Mouse (Mus musculus): ENCODE measurements around the gene Fgfr2. TPM values are rescaled to one million over a fixed set of nuclear protein-coding genes. Genes with fewer than 3 reads are reported as not detected.
A peak's percentile ranks its signal among the peaks of the same experiment; 100 is the strongest.

Fgfr2 gene
- polyA plus RNA-seq, 1 experiment from 2014 or later, result 110 TPM

DNA sequence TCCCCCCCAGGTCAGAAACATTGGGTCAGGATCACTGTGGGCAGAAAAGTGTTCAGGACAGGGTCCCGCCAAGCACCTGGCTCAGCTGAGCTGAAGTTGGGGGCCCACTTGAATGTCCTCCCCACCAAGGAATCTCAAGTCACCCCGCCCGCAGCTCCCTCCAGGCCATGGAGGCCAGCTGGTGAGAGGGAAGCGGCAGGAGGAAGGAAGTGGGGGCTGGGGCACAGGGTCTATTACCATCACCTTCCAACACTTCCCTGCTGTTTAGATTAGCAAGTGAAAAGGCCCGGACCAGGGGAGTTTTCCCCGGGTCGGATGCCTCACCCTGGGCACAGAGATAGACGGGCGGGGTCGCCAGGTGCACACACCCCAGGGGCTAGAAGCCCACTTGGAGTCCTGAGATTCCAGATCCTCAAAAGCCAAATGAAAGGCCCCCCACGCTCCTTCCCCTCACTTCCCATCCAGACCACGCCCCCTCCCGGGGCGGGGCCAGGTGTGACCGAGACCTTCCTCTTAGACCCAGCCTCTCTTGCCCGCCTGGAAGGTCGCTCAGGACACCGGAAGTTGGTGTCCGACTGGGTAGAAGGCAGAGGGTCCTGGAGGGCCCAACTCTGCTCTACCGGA is 8.2 kb downstream of the Fgfr2 start:
- 16% methylated on average over 19 of the region's 20 CpGs for WGBS
- Histone ChIP-seq H3K4me2 (replicated peaks; ENCODE audit: low read depth, low read length) (peak overlapping the region; percentile 49), H3K36me3 (ENCODE audit: insufficient read depth, low read length) (no peaks in the 10 kb centered on the region), H3K9me3 (ENCODE audit: low read length) (no peaks in the 10 kb centered on the region), H3K9ac (replicated peaks; ENCODE audit: low read depth) (no peak overlapping the region), H3K27me3 (replicated peaks; ENCODE audit: insufficient read depth, low read length) (no peaks in the 10 kb centered on the region), H3K27ac (ENCODE audit: low read length) (peak overlapping the region; percentile 33; the same call in 1 of the 2 replicates), H3K4me3 (ENCODE audit: low read depth, low read length) (peak overlapping the region; percentile 12; the same call in 1 of the 2 replicates), H3K4me1 (ENCODE audit: insufficient read depth, low read depth, low read length) (peaks cover 40% of the 10 kb centered on the region)
- DNase-seq (ENCODE audit: low spot score), result peak; percentile 54
- TF ChIP-seq CTCF (IDR thresholded peaks at IDR 0.05), result no peak
- no peak for TF ChIP-seq EP300 (IDR thresholded peaks at IDR 0.05)
- peak; percentile 44 for ATAC-seq

DNA sequence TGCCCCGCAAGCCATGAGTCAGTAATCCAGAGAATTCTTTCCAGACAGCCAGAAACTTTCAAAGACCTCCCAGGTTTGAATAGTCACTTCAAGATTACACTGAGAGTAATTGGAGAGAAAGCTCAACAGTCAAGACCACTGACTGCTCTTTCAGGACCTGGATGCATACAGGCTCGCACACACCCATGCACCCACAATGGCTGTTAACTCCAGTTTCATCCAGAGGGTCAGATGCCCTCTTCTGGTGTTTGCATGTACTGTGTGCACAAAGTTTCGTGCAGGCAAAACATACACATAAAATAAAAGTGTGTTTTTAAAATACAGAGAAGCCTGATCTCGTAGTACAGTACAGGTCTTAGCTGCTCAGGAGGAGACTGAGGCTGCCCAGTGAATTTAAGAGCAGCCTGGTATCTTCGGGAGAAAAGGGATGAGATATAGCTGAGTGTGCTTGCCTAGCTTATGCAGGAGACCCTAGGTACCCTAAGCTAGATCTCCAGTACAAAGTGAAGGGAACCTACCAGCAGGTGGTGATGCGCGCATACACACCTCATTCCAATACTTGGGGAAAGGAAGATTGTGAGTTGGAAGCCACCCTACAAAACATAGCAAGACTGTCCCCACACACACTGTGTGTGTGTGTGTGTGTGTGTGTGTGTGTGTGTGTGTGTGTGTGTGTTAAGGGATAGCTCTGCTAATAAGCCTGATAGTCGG is 9.8 kb downstream of the Fgfr2 start:
- H3K27me3 ChIP-seq (replicated peaks; ENCODE audit: insufficient read depth, low read length), result no peaks in the 10 kb centered on the region
- ATAC-seq (no peak), DNase-seq (ENCODE audit: low spot score) (peak; percentile 31)
- WGBS, result 67% methylated on average over 8 of the region's 8 CpGs
- TF ChIP-seq EP300 (IDR thresholded peaks at IDR 0.05) (no peak), CTCF (IDR thresholded peaks at IDR 0.05) (peak; percentile 61)
- no peak overlapping the region for H3K9ac ChIP-seq (replicated peaks; ENCODE audit: low read depth)
- H3K4me1 ChIP-seq (ENCODE audit: insufficient read depth, low read depth, low read length), result peaks cover 40% of the 10 kb centered on the region
- H3K4me2 ChIP-seq (replicated peaks; ENCODE audit: low read depth, low read length), result no peak overlapping the region
- H3K27ac ChIP-seq (ENCODE audit: low read length), result no peak overlapping the region; the same call in 1 of the 2 replicates
- H3K36me3 ChIP-seq (ENCODE audit: insufficient read depth, low read length), result no peaks in the 10 kb centered on the region
- no peaks in the 10 kb centered on the region for H3K9me3 ChIP-seq (ENCODE audit: low read length)
- no peak overlapping the region for H3K4me3 ChIP-seq (ENCODE audit: low read depth, low read length)

DNA sequence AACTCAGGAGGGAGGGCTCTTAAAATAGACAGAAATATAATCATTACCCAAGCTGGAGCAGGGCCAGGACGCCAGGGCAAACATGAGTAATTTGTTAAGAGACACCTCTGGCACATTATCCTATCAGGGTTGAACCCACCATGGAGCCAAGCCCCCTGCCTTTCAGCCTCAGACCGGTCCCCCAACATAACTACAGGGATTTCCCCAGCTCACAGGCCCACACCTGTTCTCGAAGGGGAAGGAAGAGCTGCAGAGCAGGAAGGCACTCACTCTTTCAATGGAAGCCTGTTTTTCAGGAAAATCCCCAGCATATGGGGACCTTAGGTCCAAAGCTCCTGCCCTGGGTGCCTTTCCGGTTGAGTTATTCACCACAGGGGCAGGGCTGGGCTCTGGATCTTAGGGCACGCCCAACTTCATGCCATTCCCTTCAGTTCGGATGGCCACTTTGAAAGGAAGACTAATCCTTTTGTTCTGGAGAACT is 10.8 kb downstream of the Fgfr2 start:
- peak overlapping the region; percentile 51; the same call in 1 of the 2 replicates for H3K27ac ChIP-seq (ENCODE audit: low read length)
- H3K4me1 ChIP-seq (ENCODE audit: insufficient read depth, low read depth, low read length), result peaks cover 40% of the 10 kb centered on the region
- TF ChIP-seq EP300 (IDR thresholded peaks at IDR 0.05), result no peak
- TF ChIP-seq CTCF (IDR thresholded peaks at IDR 0.05), result no peak
- H3K4me2 ChIP-seq (replicated peaks; ENCODE audit: low read depth, low read length), result no peak overlapping the region
- no peaks in the 10 kb centered on the region for H3K9me3 ChIP-seq (ENCODE audit: low read length)
- peak; percentile 44 for DNase-seq (ENCODE audit: low spot score)
- 21% methylated on average over 6 of the region's 6 CpGs for WGBS
- no peaks in the 10 kb centered on the region for H3K36me3 ChIP-seq (ENCODE audit: insufficient read depth, low read length)
- H3K9ac ChIP-seq (replicated peaks; ENCODE audit: low read depth), result no peak overlapping the region
- ATAC-seq, result peak; percentile 57
- no peak overlapping the region for H3K4me3 ChIP-seq (ENCODE audit: low read depth, low read length)
- no peaks in the 10 kb centered on the region for H3K27me3 ChIP-seq (replicated peaks; ENCODE audit: insufficient read depth, low read length)

DNA sequence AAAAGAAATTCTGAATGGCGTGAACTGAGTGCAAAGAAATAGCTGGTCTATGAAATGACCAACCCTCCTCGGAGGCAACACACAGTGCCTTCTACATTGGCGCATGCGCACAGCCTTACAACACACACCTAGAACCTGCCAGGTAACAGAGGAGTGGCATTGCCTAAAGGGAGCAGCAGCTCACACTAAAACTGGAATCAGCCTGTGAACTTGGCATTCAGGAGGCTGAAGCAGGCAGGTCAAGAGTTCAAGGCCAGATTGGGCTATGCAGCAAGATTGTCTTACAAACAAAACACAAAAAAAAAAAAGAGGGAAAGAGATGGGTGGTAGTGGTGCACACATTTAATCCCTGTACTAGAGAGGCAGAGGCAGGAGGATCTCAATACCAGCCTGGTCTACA is 13.7 kb downstream of the Fgfr2 start:
- peaks cover 21% of the 10 kb centered on the region for H3K4me1 ChIP-seq (ENCODE audit: insufficient read depth, low read depth, low read length)
- H3K4me3 ChIP-seq (ENCODE audit: low read depth, low read length), result no peak overlapping the region
- no peak overlapping the region for H3K27ac ChIP-seq (ENCODE audit: low read length)
- 97% methylated on average over 4 of the region's 4 CpGs for WGBS
- H3K36me3 ChIP-seq (ENCODE audit: insufficient read depth, low read length), result no peaks in the 10 kb centered on the region
- TF ChIP-seq CTCF (IDR thresholded peaks at IDR 0.05) (no peak), EP300 (IDR thresholded peaks at IDR 0.05) (no peak)
- ATAC-seq, result no peak
- H3K9ac ChIP-seq (replicated peaks; ENCODE audit: low read depth), result no peak overlapping the region
- H3K9me3 ChIP-seq (ENCODE audit: low read length), result no peaks in the 10 kb centered on the region
- no peak overlapping the region for H3K4me2 ChIP-seq (replicated peaks; ENCODE audit: low read depth, low read length)
- no peak for DNase-seq (ENCODE audit: low spot score)
- no peaks in the 10 kb centered on the region for H3K27me3 ChIP-seq (replicated peaks; ENCODE audit: insufficient read depth, low read length)

DNA sequence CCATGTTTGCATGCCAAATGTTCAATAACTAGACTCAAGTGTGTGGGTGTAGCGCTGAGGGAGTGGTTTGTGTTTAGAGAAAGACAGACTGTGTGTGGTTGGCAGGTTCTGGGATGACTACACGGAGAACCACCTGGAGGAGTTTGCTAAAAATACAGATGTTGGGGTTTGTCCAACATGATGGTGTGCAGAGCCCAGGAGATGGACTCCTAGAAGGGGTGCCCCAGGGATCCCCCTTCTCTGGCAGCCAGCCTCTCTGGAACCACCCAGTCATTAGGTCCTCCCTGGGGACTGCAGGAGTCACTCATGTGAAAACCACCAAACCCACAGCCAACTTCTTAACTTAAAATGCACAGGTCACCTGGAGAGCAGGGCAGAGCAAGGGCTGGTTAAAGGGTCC is 14.5 kb downstream of the Fgfr2 start:
- TF ChIP-seq CTCF (IDR thresholded peaks at IDR 0.05) (no peak), EP300 (IDR thresholded peaks at IDR 0.05) (no peak)
- Histone ChIP-seq H3K27me3 (replicated peaks; ENCODE audit: insufficient read depth, low read length) (no peaks in the 10 kb centered on the region), H3K4me1 (ENCODE audit: insufficient read depth, low read depth, low read length) (peaks cover 16% of the 10 kb centered on the region; the same call in 1 of the 2 replicates), H3K4me3 (ENCODE audit: low read depth, low read length) (no peak overlapping the region), H3K36me3 (ENCODE audit: insufficient read depth, low read length) (no peaks in the 10 kb centered on the region), H3K9me3 (ENCODE audit: low read length) (no peaks in the 10 kb centered on the region), H3K9ac (replicated peaks; ENCODE audit: low read depth) (no peak overlapping the region), H3K27ac (ENCODE audit: low read length) (no peak overlapping the region), H3K4me2 (replicated peaks; ENCODE audit: low read depth, low read length) (no peak overlapping the region)
- WGBS, result 63% methylated on average over 2 of the region's 2 CpGs
- DNase-seq (ENCODE audit: low spot score) (no peak), ATAC-seq (no peak)

DNA sequence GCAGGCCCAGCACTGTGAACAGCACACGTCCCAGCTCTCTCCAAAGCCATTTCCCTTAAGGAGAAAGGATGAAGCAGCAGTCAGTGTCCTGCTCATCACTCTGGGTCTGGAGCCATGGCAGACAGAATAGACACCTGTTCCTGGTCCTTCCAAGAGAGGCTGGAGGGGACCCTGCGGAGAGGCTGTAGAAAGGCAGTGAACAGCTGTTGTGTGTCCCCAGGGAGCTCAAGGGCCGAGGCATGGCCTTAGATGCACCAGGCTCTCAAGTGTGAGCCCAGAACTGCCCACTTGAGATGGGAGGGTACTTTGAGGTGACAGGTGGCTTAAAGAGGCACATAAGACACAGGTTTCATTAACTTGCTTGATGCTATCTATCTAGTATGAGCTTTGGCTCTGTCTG is 20.6 kb downstream of the Fgfr2 start:
- ATAC-seq (no peak), DNase-seq (ENCODE audit: low spot score) (no peak)
- no peaks in the 10 kb centered on the region for H3K27me3 ChIP-seq (replicated peaks; ENCODE audit: insufficient read depth, low read length)
- H3K9ac ChIP-seq (replicated peaks; ENCODE audit: low read depth), result no peak overlapping the region
- H3K4me2 ChIP-seq (replicated peaks; ENCODE audit: low read depth, low read length), result no peak overlapping the region
- H3K27ac ChIP-seq (ENCODE audit: low read length), result no peak overlapping the region
- H3K4me3 ChIP-seq (ENCODE audit: low read depth, low read length), result no peak overlapping the region
- 54% methylated on average over 3 of the region's 3 CpGs for WGBS
- H3K36me3 ChIP-seq (ENCODE audit: insufficient read depth, low read length), result no peaks in the 10 kb centered on the region
- TF ChIP-seq EP300 (IDR thresholded peaks at IDR 0.05), result no peak
- TF ChIP-seq CTCF (IDR thresholded peaks at IDR 0.05), result no peak
- H3K4me1 ChIP-seq (ENCODE audit: insufficient read depth, low read depth, low read length), result peaks cover 11% of the 10 kb centered on the region
- no peaks in the 10 kb centered on the region for H3K9me3 ChIP-seq (ENCODE audit: low read length)
